Comparison of ENCODE assay signal across 8 mouse cellular contexts in the genomic region with DNA sequence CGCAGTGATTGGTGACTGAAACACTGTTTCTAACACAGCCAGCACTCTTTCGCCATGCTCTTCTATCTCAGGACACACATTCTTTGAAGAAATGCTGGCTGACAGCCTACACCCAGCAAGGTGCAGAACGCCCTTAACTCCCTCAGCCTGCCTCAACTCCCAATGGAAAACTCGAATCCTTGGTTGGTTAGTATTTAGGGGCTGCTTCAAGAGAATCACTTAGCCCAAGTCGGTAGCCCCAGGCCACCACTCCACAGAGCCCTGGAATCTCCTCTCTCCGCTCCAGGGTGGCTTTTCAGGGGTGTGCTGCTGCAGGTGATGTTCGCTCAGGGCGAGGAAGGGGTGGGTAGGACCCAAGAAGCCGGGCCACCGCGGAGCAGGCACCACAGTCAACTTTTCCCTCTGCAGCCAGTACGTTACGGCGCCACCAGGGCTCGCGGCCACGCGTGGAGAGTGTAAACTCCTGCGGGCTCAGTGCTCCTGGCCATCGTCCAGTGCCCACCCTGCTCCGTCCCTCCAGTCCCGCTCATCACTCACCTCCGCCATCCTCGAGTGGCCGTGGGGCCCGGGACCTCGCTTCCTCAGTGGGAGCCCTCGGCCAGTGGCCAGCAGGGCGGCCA. TPM values are rescaled to one million over a fixed set of nuclear protein-coding genes. Genes with fewer than 3 reads are reported as not detected.
A peak's percentile ranks its signal among the peaks of the same experiment; 100 is the strongest.
DNase-seq lines count a peak whose midpoint lies in the region; ATAC-seq and TF ChIP-seq lines count a peak whose summit lies in the region.

No protein-coding gene starts in this region.

- no peak for TF ChIP-seq CTCF in liver, adult 2 months (IDR thresholded peaks at IDR 0.05; ENCODE audit: low read depth, low read length)

- no peak overlapping the region for H3K27ac ChIP-seq in liver, adult 2 months (replicated peaks; ENCODE audit: insufficient read depth, low read depth, low read length)
- no peak overlapping the region for H3K27ac ChIP-seq in brown adipose tissue, adult 24 weeks (replicated peaks; ENCODE audit: low read depth, low read length)
- H3K27ac ChIP-seq in forebrain, embryonic 16.5 days (ENCODE audit: low read length): no peak overlapping the region
- no peak overlapping the region for H3K27ac ChIP-seq in limb, embryonic 15.5 days
- H3K27ac ChIP-seq in neural tube, embryonic 15.5 days (replicated peaks): no peak overlapping the region

- H3K4me1 ChIP-seq in liver, adult 2 months (ENCODE audit: control insufficient read depth, insufficient read depth, low read length): peaks cover 7% of the 10 kb centered on the region; the same call in 1 of the 2 replicates
- no peaks in the 10 kb centered on the region; the same call in 1 of the 2 replicates for H3K4me1 ChIP-seq in brown adipose tissue, adult 24 weeks (ENCODE audit: control insufficient read depth, insufficient read depth, insufficient read length, low read length)
- peaks cover 16% of the 10 kb centered on the region for H3K4me1 ChIP-seq in forebrain, embryonic 16.5 days (replicated peaks; ENCODE audit: control insufficient read depth, insufficient read depth, low read length)
- H3K4me1 ChIP-seq in limb, embryonic 15.5 days: peaks cover 16% of the 10 kb centered on the region
- H3K4me1 ChIP-seq in neural tube, embryonic 15.5 days: peaks cover 19% of the 10 kb centered on the region

- WGBS in liver, adult 2 months: 16% methylated on average over 29 of the region's 29 CpGs
- 8% methylated on average over 29 of the region's 29 CpGs for WGBS in forebrain, embryonic 16.5 days
- WGBS in limb, embryonic 15.5 days: 7% methylated on average over 29 of the region's 29 CpGs
- WGBS in neural tube, embryonic 15.5 days: 7% methylated on average over 29 of the region's 29 CpGs

- peak overlapping the region; percentile 95 for H3K4me2 ChIP-seq in forebrain, embryonic 16.5 days (ENCODE audit: low read length)
- H3K4me2 ChIP-seq in limb, embryonic 15.5 days: peak overlapping the region; percentile 98
- H3K4me2 ChIP-seq in neural tube, embryonic 15.5 days: peak overlapping the region; percentile 99

- peaks cover 6% of the 10 kb centered on the region; the same call in 1 of the 2 replicates for H3K27me3 ChIP-seq in liver, adult 2 months (ENCODE audit: control insufficient read depth, insufficient read depth, low read length)
- peaks cover 7% of the 10 kb centered on the region for H3K27me3 ChIP-seq in forebrain, embryonic 16.5 days (replicated peaks; ENCODE audit: control insufficient read depth, insufficient read depth, low read length)
- H3K27me3 ChIP-seq in limb, embryonic 15.5 days: peaks cover 20% of the 10 kb centered on the region
- H3K27me3 ChIP-seq in neural tube, embryonic 15.5 days (replicated peaks): peaks cover 39% of the 10 kb centered on the region

- H3K9me3 ChIP-seq in forebrain, embryonic 16.5 days (ENCODE audit: control insufficient read depth, low read length): no peaks in the 10 kb centered on the region
- H3K9me3 ChIP-seq in limb, embryonic 15.5 days: no peaks in the 10 kb centered on the region
- no peaks in the 10 kb centered on the region for H3K9me3 ChIP-seq in neural tube, embryonic 15.5 days (replicated peaks)

- ATAC-seq in forebrain, embryonic 16.5 days: peak; percentile 19
- peak; percentile 36; the same call in 1 of the 2 replicates for ATAC-seq in limb, embryonic 15.5 days (ENCODE audit: insufficient number of reproducible peaks, low FRiP score, low TSS enrichment, low read depth)
- peak; percentile 40 for ATAC-seq in neural tube, embryonic 15.5 days (ENCODE audit: low FRiP score)

- no peak for DNase-seq in liver, adult 2 months (ENCODE audit: extremely low read depth, low read depth, low spot score)
- no peak for DNase-seq in liver
- DNase-seq in gastrocnemius, postnatal 4 days (ENCODE audit: low spot score in 2 of 2): no peak
- no peak for DNase-seq in spleen, postnatal 10 days (ENCODE audit: low spot score in 2 of 2)

- no peak for TF ChIP-seq POLR2A in liver, adult 2 months (IDR thresholded peaks at IDR 0.05; ENCODE audit: extremely low read depth, insufficient read depth, low read length)

- no peaks in the 10 kb centered on the region for H3K36me3 ChIP-seq in liver, adult 2 months (ENCODE audit: control insufficient read depth, insufficient read depth, low read length)
- no peaks in the 10 kb centered on the region for H3K36me3 ChIP-seq in forebrain, embryonic 16.5 days (ENCODE audit: control insufficient read depth, insufficient read depth)
- no peaks in the 10 kb centered on the region for H3K36me3 ChIP-seq in limb, embryonic 15.5 days
- H3K36me3 ChIP-seq in neural tube, embryonic 15.5 days: no peaks in the 10 kb centered on the region

- peak overlapping the region; percentile 88 for H3K9ac ChIP-seq in liver, adult 2 months (ENCODE audit: low read depth, low read length)
- peak overlapping the region; percentile 73 for H3K9ac ChIP-seq in forebrain, embryonic 16.5 days (replicated peaks; ENCODE audit: low read depth, low read length)
- H3K9ac ChIP-seq in limb, embryonic 15.5 days: peak overlapping the region; percentile 56
- H3K9ac ChIP-seq in neural tube, embryonic 15.5 days (replicated peaks): peak overlapping the region; percentile 77

- H3K4me3 ChIP-seq in liver, adult 2 months (ENCODE audit: insufficient read depth, low read depth, low read length): peak overlapping the region; percentile 83
- H3K4me3 ChIP-seq in brown adipose tissue, adult 24 weeks (ENCODE audit: insufficient read depth, low read depth, low read length): peak overlapping the region; percentile 66
- H3K4me3 ChIP-seq in forebrain, embryonic 16.5 days (replicated peaks; ENCODE audit: low read length): peak overlapping the region; percentile 73
- H3K4me3 ChIP-seq in limb, embryonic 15.5 days: peak overlapping the region; percentile 75
- H3K4me3 ChIP-seq in neural tube, embryonic 15.5 days (replicated peaks): peak overlapping the region; percentile 74

- H3K79me2 ChIP-seq in liver, adult 2 months (ENCODE audit: control insufficient read depth, insufficient read depth, low read length): no peaks in the 10 kb centered on the region

RNA-seq across cellular contexts. Expression of gene Ism2, which starts 0.4 kb away (rescaled TPM):
- 0.18 and 0.27 TPM in 2 replicates for total RNA-seq in liver, adult 2 months (2014; rRNA removed)
- 0.28 and 0.60 TPM in 2 replicates for polyA plus RNA-seq in liver, adult 2 months (2012; rRNA removed)
- not detected in 2 replicates for polyA plus RNA-seq in brown adipose tissue, adult 24 weeks (2012; ENCODE audit: insufficient read depth, insufficient read length, missing spikeins)
- 0.62 and 1.1 TPM in 2 replicates for polyA plus RNA-seq in forebrain, embryonic 16.5 days (2015; fragmentation: Nextera tagmentation; extraction: Ambion mirVana)
- polyA plus RNA-seq in limb, embryonic 15.5 days (2015; fragmentation: Nextera tagmentation; extraction: Ambion mirVana): 1.3 and 1.7 TPM in 2 replicates
- polyA plus RNA-seq in neural tube, embryonic 15.5 days (2015; fragmentation: Nextera tagmentation; extraction: Ambion mirVana): 0.96 and 1.2 TPM in 2 replicates
- under 1 TPM; 0.25 to 0.41 TPM for total RNA-seq in gastrocnemius, postnatal 4 days (2021)

RNA-seq across cellular contexts. Expression of gene Ahsa1, which starts 32.9 kb away (rescaled TPM):
- 88.0 and 92.9 TPM in 2 replicates for total RNA-seq in liver, adult 2 months (2014; rRNA removed)
- polyA plus RNA-seq in liver, adult 2 months (2012; rRNA removed): 67.4 and 76.9 TPM in 2 replicates
- polyA plus RNA-seq in brown adipose tissue, adult 24 weeks (2012; ENCODE audit: insufficient read depth, insufficient read length, missing spikeins): 89.7 and 140 TPM in 2 replicates
- 222 TPM in 2 replicates for polyA plus RNA-seq in forebrain, embryonic 16.5 days (2015; fragmentation: Nextera tagmentation; extraction: Ambion mirVana)
- 205 and 215 TPM in 2 replicates for polyA plus RNA-seq in limb, embryonic 15.5 days (2015; fragmentation: Nextera tagmentation; extraction: Ambion mirVana)
- polyA plus RNA-seq in neural tube, embryonic 15.5 days (2015; fragmentation: Nextera tagmentation; extraction: Ambion mirVana): 213 and 236 TPM in 2 replicates
- 100 to 1,000 TPM; 102 to 104 TPM for total RNA-seq in gastrocnemius, postnatal 4 days (2021)

RNA-seq across cellular contexts. Expression of gene Vipas39, which starts 33.1 kb away (rescaled TPM):
- 17.4 and 17.5 TPM in 2 replicates for total RNA-seq in liver, adult 2 months (2014; rRNA removed)
- 9.2 and 13.3 TPM in 2 replicates for polyA plus RNA-seq in liver, adult 2 months (2012; rRNA removed)
- polyA plus RNA-seq in brown adipose tissue, adult 24 weeks (2012; ENCODE audit: insufficient read depth, insufficient read length, missing spikeins): 24.3 and 30.8 TPM in 2 replicates
- polyA plus RNA-seq in forebrain, embryonic 16.5 days (2015; fragmentation: Nextera tagmentation; extraction: Ambion mirVana): 79.1 and 80.9 TPM in 2 replicates
- polyA plus RNA-seq in limb, embryonic 15.5 days (2015; fragmentation: Nextera tagmentation; extraction: Ambion mirVana): 42.2 and 42.5 TPM in 2 replicates
- 49.3 and 51.2 TPM in 2 replicates for polyA plus RNA-seq in neural tube, embryonic 15.5 days (2015; fragmentation: Nextera tagmentation; extraction: Ambion mirVana)
- total RNA-seq in gastrocnemius, postnatal 4 days (2021): 10 to 100 TPM; 18.1 to 20.7 TPM
